Mouse (Mus musculus) embryonic fibroblast, embryonic 13.5 days (primary cell): ENCODE data around the gene Bcat1.

Experiments
- CTCF ChIP-seq: IDR thresholded peaks from 2 replicates; pipeline ENCODE4 v1.5.1; 2011; ENCODE audit warnings: mild to moderate bottlenecking, control low read depth, low read length, moderate library complexity, borderline replicate concordance; ENCODE audit not compliant: insufficient read depth
- POLR2A ChIP-seq: IDR thresholded peaks from 2 replicates; pipeline ENCODE4 v1.6.1; 2011; ENCODE audit warnings: low read depth, mild to moderate bottlenecking, control low read depth, low read length, moderate library complexity

- TF ChIP-seq POLR2A (no peak), CTCF (no peak)
Observed at GRCm38 (mm10) chr6:145063212-145063868, 12.6 kb downstream of the Bcat1 start.
